Mouse (Mus musculus) thymus, postnatal 4 days (tissue): Measurements from ENCODE around the gene Olfr267.

Experiments
- DNase-seq: peaks from one replicate; pipeline ENCODE4 v3.0.0; 2021

Olfr267 gene

GRCm38 (mm10) chr4:58787616-58788015 is at the start of gene Olfr267:
Gene Olfr267 (minus strand): TSS chr4:58787716.
- DNase-seq: no peak

DNA sequence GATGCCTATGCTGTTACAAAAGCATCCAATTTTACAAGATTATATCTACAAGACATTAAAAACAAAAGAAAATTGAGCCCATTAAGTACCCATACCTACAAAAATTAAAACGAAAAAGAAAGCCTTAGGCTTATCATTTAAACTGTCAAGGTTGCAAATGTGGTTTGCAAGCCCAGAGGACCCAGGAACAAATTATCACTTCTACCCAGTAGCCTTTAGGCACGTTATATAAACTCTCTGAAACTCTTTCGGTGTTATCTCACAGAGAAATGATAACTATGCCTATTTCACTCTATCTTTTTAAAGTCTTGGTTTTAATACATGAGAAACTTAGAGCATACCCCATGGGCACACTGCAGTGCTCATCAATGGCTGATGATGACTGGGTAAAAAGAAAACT is 45.4 kb upstream of the Olfr267 start:
- DNase-seq: no peak

- DNase-seq: no peak
Measured at GRCm38 (mm10) chr4:58825921-58826320, 38.4 kb upstream of the Olfr267 start.

- DNase-seq: no peak
Measured at GRCm38 (mm10) chr4:58786659-58787058, 857 bp downstream of the Olfr267 start.

GRCm38 (mm10) chr4:58763417-58763816 is 24.1 kb downstream of the Olfr267 start:
- no peak for DNase-seq

- no peak for DNase-seq
Measured at GRCm38 (mm10) chr4:58749510-58749909, 38.0 kb downstream of the Olfr267 start.

GRCm38 (mm10) chr4:58749101-58749500 is 38.4 kb downstream of the Olfr267 start:
- DNase-seq: no peak

DNA sequence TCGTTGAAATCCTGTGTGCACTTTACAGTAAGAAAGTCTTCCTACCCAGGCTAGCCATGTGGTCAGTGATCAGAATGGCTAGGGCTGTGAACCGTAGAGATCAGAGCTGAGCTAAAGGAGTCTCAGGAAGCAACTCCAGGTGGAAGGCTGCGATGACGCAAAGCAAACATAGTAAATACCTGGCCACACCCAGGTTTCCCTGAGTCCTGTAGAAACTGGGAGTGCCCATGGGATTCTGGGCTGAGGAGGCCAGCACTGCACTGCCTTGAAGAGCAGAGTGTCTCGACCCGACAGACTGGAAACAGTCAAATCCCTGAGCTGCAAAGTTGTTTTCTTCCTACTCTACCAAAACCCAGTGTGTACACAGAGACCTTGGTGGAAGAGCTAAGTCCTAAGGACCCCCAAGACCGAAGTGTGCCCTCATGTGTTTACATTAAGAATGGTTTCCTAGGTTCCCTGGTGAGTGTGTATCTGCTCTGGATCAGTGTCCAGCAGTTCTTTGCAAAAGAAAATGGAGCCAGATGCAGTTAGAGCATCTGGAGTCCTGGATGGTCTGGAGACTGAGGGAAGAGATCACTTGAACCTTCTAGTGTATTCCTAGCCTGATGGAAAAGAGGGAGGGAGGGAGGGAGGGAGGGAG is 41.8 kb downstream of the Olfr267 start:
- no peak for DNase-seq

GRCm38 (mm10) chr4:58736867-58737633 is 50.5 kb downstream of the Olfr267 start:
- no peak for DNase-seq
